Mouse (Mus musculus) embryonic stem cell, embryonic (primary cell): ENCODE measurements around the gene Mettl26.

Experiments
- CTCF ChIA-PET, 4 experiments: fragments of 300-600 bp in 2 of 4; fragments of 350-600 bp in 2 of 4; sonication (Branson Sonifier 250); formaldehyde crosslinking; loops; one replicate each; lab custom pipeline; 2022; ENCODE audit warnings: inconsistent platforms in 2 of 4; lab: Charles Lee
- POLR2A ChIA-PET, 4 experiments: fragments of 300-600 bp in 2 of 4; fragments of 350-600 bp in 2 of 4; sonication (Branson Sonifier 250); formaldehyde crosslinking; loops; one replicate each; lab custom pipeline; 2022; ENCODE audit warnings: antibody characterized with exemption in 4 of 4, inconsistent platforms in 1 of 4; lab: Charles Lee

Mettl26 gene

GRCm38 (mm10) chr17:25913186-25913876, 38.5 kb downstream of the Mettl26 start:
- CTCF ChIA-PET: interaction anchor here in 1 of 4 experiments (0.6 kb wide), 1 partner anchor 96 kb away, joined by 4 read pairs; no protein-coding TSS in a partner anchor
- POLR2A ChIA-PET: interaction anchor here in 1 of 4 experiments (1.4 kb wide), 1 partner anchor 19 kb away, joined by 3 read pairs; no protein-coding TSS in a partner anchor

DNA sequence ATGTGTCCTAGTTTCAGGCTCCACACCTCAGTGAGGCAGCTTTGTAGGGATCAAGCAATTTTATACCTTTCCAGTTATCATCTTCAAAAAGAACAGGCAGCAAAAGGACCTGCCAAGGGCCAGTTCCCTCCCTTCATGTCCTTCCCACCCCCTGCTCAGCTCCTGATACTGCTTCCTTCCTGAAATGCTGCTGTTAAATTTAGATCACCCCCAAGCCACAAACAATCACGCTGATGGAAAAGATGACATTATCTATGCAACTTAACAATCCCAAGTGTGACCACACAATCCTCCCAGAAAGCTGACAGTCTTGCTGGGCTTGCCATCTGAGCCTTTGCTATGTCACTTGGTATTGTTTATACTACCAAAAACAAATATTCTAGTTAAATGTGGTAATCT, 39.0 kb downstream of the Mettl26 start:
- POLR2A ChIA-PET: interaction anchor here in 1 of 4 experiments (1.4 kb wide), 1 partner anchor 20 kb away, joined by 3 read pairs; no protein-coding TSS in a partner anchor
- CTCF ChIA-PET: no interaction called here

GRCm38 (mm10) chr17:25914295-25914694, 39.4 kb downstream of the Mettl26 start:
- POLR2A ChIA-PET: interaction anchor here in 2 of 4 experiments (0.9 to 1.2 kb wide), 3 partner anchors 11 to 29 kb away, joined by 3 read pairs; no protein-coding TSS in a partner anchor
- CTCF ChIA-PET: no interaction called here

- ChIA-PET CTCF (interaction anchor here in 2 of 4 experiments (0.8 to 1.3 kb wide), 2 partner anchors 23 kb away, joined by 3 read pairs; no protein-coding TSS in a partner anchor), POLR2A (interaction anchor here in 2 of 4 experiments (0.6 to 1.3 kb wide), 5 partner anchors 17 to 352 kb away, joined by 3 to 4 read pairs (median 3); no protein-coding TSS in a partner anchor)
Measured at GRCm38 (mm10) chr17:25916931-25917647, 42.2 kb downstream of the Mettl26 start.

GRCm38 (mm10) chr17:25918037-25918750, 43.3 kb downstream of the Mettl26 start:
- ChIA-PET POLR2A (interaction anchor here in 3 of 4 experiments (0.8 to 1.7 kb wide), 11 partner anchors 11 to 89 kb away, joined by 3 to 6 read pairs (median 3); partner anchors contain the start of gene Mcrip2 (in 1 of the 3)), CTCF (interaction anchor here in 2 of 4 experiments (0.7 to 1.3 kb wide), 2 partner anchors 24 to 56 kb away, joined by 3 read pairs; no protein-coding TSS in a partner anchor)

GRCm38 (mm10) chr17:25919144-25919785, 44.4 kb downstream of the Mettl26 start, which contains the start of gene Rab40c:
Gene Rab40c (minus strand): TSS chr17:25919727.
- ChIA-PET POLR2A (interaction anchor here in 3 of 4 experiments (0.5 to 2.0 kb wide), 16 partner anchors 9 to 120 kb away, joined by 3 to 16 read pairs (median 3); partner anchors contain the start of genes Stub1 (in 2 of the 3) and Mcrip2 (in 1 of the 3)), CTCF (interaction anchor here in 3 of 4 experiments (0.6 to 1.2 kb wide), 3 partner anchors 57 to 751 kb away, joined by 3 to 5 read pairs (median 3); partner anchors contain the start of gene Decr2 (in 1 of the 3))

GRCm38 (mm10) chr17:25919786-25920642, 45.1 kb downstream of the Mettl26 start:
- ChIA-PET CTCF (interaction anchor here in 2 of 4 experiments (0.8 to 1.9 kb wide), 5 partner anchors 26 to 170 kb away, joined by 3 to 8 read pairs (median 4); partner anchors contain the start of gene Decr2 (in 1 of the 2)), POLR2A (interaction anchor here in 3 of 4 experiments (0.6 to 2.0 kb wide), 39 partner anchors 8 to 1233 kb away, joined by 3 to 16 read pairs (median 3); partner anchors contain the start of genes Stub1 (in 2 of the 3), Axin1 (in 1 of the 3), Jmjd8 (in 1 of the 3) and Mcrip2 (in 1 of the 3))

GRCm38 (mm10) chr17:25922120-25922519, 47.2 kb downstream of the Mettl26 start:
- ChIA-PET POLR2A (interaction anchor here in 1 of 4 experiments (1.2 to 1.9 kb wide), 3 partner anchors 25 to 43 kb away, joined by 4 to 9 read pairs (median 8); no protein-coding TSS in a partner anchor), CTCF (no interaction called here)

DNA sequence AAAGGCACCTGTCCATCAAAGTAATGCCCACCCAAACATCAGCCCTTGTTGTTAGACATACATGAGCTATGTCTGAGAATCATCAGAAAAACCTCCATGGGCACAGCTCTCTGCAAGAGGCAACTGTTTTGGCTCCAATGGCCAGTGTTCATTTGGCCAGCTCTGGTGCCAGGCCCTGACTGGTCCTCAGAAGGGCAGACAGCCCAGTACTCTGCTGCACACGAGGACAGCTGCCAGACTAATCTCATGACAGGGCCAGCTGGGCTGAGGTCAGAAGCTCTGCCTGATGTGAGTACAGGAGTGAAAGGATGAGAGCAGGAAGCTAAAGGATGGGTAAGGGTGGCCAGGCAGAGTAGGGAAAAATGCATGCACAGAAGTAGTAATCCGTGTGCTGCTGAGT, 50.5 kb downstream of the Mettl26 start:
- POLR2A ChIA-PET: interaction anchor here in 2 of 4 experiments (0.6 to 1.1 kb wide), 4 partner anchors 18 to 92 kb away, joined by 3 read pairs; partner anchors contain the start of gene Stub1 (in 1 of the 2)

More for the DNA sequence above, 50.5 kb downstream of the Mettl26 start:
- CTCF ChIA-PET: interaction anchor here in 1 of 4 experiments (1.5 kb wide), 2 partner anchors 31 to 165 kb away, joined by 4 read pairs; partner anchors contain the start of gene Decr2
